Mouse (Mus musculus): ENCODE measurements around the gene Fam173b.
"Not testable (repeated sequence)": the region's sequence is repeated elsewhere in the genome, so short reads cannot be mapped to it uniquely, and the experiment has no call there.

Fam173b gene

DNA sequence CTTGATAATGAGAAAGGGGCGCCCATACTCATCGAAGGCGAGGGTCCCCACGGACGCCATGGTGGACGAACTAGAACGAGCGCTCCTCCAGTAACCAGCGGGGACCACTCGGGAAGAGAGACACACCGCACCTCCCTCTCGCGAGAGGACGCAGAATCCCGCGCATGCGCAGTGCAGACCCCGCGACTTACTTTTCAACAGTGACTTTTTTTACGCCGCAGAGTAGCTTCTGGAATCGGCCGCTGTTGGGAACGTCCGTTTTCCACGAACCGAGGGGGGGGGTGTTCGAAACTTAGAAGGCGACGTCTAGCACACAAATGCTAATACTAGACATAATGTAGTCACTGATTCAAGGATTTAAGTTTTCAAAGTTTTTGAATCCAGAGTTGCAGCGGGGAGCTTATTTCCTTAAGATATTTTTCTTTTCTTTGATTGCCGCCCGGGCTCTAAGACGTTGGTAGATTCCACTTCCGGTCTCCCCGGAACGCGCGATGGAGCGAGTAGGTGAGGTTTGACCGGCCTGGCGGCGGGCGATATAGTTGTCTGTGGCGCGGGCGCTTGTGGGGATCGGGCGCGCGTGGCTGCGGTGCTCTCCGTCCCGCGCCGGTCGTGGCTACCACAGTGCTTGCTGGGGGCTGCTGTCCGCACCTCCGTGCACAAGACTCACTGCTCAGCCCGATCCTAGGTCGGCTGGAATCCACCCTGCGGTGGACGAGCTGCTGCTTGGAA lies at the start of gene Fam173b, which contains the start of gene Cct5:
TSS of gene Fam173b (plus strand) at position 207 of the 729 bp plus-strand sequence.
TSS of gene Cct5 (minus strand) at position 159 of the 729 bp plus-strand sequence.
- peak; percentile 97 to 98 for DNase-seq

DNA sequence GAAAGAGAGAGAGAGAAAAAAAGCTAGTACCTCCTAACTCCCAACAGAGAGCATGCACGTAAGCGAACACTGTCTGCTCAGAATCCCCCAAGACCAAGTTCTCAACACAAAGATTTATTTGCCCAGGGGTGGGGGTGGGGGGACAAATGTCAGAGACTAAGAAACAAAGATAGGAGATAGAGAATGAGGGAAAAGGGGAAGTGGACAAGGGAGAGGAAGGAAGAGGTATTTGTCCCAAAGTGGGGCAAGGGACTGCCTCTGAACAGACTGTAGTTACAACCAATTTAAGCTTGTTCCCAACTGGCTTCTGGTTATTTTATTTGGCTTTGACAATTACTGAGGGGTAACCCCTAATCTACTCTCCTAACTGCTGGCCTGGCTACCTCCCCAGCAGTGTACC lies 46.8 kb upstream of the Fam173b start:
- no peak for DNase-seq

DNA sequence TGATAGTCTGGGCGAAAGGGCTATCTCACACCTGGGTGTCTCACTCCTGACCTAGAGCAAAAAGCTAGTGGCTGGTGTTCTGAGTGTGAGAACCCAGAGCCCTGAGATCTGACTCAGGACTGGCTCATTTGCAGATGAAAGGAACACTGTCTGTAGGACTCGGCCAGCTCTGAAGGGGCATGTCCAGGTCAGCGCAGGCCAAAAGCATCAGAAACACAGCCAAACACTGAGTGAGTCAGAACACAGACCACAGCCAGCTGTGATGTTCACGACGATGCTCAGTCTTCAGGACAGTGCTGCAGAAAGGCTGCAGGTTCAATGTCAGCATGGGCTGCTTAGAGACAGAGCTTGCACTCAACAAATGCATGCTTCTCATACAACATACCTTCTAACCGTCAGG lies 40.3 kb upstream of the Fam173b start:
- no peak for DNase-seq

DNA sequence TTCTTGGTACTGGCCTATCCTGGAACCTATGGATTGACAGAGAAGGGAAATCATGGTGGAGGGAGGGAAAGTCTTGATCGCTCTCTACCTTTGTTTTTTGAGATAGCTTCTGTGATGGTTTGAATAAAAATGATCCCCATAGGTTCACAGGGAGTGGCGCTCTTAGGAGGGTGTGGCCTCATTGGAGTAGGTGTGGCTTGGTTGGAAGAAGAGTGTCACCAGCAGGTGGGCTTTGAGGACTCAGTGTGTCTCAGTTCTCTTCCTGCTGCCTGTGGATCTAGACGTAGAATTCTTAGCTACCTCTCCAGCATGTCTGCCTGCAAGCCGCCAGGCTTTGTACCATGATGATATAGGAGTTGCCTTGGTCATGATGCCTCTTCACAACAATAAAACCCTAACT lies 39.7 kb upstream of the Fam173b start:
- DNase-seq: no peak

DNA sequence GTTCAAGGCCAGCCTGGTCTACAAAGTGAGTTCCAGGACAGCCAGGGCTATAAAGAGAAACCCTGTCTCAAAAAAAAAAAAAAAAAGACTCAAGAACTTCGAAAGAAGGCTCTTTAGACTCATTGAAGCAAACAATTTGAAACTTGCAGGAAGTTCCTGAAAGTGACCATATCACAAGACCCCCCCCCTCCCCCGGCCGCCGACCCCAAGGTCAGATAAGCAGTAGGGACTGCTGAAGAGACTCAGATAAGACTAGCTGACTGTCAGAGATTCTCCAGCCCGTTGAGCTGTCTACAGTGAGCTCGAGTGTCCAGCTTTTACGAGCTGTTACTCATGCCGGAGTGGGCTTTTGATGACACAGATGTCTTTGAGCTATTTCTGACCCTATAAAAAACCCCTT lies 38.8 kb upstream of the Fam173b start:
- DNase-seq: no peak

DNA sequence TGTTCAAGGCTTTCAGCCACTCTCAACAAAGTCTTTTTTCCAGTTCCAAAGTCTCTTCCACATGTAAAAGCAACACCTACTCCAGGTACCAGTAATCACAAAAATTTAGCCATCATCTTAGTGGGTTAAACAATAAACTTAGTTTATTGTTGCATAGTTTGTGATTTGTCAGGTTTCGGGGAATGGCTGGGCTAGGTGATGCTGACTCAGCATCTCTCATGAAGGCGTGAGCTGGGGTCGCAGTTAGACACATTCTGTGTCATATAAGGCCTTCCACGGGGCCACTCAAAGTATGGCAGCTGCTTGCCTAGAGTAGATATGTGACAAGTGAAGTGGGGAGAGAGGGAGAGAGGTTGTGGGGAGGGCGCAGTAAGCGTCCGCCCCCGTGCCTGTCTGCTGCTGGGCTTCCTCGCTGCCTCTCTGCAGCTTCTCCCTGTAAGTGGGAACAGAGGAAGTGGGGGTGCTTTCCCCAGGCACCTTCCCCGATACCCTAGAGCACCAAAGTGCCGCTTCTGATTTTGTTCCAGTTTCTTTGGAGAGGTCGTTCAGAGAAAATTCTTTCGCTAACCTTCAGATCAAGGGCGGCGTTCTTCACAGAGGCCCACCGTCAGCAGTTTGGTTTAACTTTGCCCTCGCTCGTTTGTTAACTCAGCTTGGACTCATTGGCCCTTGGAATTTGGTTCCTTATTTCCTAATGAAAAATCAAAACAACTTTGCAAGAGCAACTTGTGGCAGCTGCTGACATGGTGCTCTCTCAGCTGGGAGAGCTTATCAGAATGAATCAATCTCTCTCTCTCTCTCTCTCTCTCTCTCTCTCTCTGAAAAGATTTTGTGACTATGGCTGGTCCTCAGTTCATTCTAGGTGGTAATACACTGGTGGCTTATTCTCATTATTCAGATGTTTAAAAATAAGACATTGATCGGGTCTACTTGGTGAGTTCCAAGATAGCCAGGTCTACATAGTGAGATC lies 37.8 kb upstream of the Fam173b start:
- DNase-seq: peak; percentile 45 to 67

DNA sequence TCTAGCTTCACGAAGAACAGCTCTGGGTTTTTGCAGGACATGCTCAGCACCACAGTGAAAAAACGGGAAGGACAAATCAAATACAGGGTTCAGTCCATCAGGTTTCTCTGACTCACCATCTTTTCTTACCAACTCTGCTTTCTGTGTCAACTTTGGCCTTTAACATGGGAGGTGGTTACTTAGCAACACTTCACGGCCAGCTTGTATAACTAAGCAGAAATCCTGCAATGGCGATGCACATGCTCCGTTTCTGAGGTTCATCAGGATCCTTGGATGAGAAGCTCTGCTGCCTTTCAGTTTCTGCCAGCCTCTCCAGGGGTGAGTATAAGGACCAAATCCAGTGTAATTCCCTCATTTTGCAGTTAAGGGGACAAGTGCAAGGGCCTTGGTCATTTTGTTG lies 36.5 kb upstream of the Fam173b start, which contains the start of gene Cmbl:
TSS of gene Cmbl (plus strand) at position 206 of the 400 bp plus-strand sequence.
- no peak for DNase-seq

DNA sequence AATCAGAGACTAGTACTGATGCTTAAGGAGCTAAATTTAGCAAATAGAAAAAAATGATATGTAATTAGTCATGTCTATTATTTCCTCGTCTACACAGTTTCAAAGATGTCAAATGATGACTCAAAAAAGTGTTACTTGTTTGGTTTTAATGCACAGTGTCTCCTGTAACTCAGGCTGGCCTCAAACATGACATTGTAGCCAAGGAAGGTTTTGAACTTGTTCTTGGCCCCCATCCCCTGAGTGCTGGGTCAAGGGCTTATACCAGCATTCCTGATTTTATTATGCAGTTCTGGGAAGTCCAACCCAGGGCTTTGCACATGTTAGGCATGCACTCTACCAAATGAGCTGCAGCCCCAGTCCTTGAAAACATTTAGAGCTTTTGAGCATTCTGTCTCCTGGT lies 35.9 kb upstream of the Fam173b start:
- DNase-seq: no peak

DNA sequence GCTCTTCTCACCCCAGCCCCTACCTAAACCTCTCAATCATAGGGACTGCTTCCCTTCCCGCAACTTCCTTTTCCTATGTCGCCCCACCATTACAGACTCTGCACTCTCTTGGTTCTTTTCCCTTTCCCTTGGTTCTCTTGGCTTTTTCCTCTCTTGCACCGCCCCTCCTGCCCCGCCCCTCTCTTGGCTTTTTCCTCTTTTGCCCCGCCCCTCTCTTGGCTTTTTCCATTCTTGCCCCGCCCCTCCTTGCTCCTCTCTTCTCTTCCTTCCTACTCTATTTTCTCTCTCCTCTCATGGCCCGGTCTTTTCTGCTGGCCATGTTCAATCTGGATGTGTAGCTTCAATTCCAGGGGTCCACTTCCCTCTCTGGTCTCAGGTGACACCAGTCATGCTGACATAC lies 34.2 kb upstream of the Fam173b start:
- no peak for DNase-seq

DNA sequence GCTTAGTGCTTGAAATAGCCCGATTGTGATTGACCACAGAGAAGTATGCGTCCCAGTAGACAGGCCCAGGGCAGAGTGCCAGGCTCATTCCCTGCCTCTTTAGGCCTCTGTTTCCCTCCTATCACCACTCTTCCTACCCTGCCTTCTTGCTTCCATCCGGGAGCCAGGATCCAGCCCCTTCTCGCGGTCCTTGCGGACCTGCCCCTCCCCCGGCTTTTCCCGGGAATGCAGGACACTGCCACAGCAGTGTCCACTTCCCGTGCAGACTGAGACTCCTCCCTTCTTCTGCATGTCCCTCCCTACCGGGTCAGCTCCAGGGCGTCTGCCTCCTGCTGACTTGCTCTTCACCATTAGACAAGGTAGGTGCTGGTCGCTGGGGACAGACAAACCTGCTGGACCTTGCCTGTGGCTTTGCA lies 33.1 kb upstream of the Fam173b start:
- peak; percentile 80 to 89 for DNase-seq

DNA sequence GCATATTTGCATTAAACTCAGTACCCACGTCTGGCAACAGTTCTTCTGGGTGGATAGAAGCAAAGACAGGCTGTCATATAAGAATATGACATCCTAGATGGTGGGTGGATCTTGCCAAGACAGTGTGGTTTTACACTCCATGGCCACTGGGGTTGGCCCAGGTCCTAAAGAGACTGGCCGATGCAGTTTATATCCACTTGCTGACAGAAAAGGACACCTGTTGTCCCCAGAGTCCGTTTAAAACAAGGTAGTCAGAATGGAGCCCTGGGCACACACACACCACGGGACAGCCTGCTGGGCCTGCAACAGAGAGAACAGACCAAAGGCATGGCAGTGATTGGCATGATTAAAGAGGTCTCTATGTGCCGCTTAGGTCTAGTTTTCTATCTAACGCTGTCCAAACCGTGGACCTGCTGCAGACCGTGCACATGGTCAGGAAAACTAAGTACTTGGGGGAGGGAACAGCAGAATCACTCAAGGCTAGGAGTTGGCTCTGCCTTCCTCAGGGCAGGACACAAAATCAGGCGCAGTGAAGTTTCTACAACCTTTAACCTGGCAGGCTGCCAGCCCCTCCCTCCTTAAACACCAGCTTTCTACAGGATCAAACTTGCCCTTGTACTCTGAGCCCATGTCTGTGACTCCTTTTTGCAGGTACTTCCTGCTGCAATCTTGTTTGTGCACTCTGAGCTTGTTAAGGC lies 32.2 kb upstream of the Fam173b start:
- peak; percentile 65 to 79 for DNase-seq

DNA sequence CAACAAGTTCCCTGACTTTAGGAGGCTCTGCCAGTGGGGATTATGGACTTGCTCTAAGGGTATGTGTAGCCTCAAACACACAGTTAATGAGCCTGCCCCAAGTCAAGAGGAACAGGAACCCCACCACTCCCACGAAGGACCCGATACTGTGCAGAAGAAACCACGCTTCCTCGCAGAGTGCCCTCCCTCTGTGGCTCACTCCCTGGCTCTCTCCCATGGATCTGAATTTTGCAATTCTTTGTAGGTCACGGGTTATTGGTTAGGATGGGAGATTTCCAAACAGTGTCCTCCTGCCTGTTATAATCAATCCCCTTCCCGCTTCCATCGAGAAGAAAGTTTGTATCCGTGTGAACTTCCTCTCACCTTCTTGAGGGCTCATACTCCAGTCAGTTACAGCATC lies 30.7 kb upstream of the Fam173b start:
- DNase-seq: no peak

DNA sequence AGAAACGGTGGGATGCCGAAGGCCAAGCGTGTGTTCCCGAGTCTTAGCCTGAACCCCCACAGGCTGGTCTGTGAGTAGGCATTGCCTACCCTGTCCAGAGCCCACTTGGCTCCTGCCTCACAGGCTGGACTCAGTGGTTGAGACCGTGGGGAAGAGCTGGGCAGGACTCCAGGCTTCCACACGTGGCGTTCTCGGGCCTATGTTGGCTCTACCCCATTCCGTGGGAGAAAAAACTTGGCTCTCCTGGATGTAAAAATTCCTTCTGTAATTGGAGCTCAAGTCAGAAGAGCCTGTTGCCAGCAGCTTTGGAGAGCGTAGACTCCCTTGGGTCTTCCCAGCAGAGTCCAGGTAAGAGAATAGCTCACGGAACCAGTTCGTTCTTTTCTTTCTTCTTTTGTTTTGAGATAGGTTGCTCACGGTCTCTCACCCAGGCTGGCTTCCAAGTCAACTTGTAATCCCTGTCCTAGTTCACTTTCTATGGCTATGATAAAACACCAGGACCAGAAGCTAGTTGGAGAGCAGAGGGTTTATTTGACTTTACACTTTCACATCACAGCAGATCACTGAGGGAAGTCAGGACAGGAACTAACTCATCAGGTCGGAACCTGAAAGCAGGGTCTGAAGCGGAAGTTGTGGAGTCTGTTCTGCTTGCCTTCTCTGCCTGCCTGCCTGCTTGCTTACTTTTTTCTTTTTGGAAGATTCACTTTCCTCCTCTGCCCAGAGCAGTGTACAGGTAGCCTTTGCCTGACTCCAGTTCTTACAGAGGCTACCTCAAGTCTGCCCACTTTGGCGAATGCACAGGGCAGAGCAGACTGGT lies 29.5 kb upstream of the Fam173b start:
- DNase-seq: no peak

DNA sequence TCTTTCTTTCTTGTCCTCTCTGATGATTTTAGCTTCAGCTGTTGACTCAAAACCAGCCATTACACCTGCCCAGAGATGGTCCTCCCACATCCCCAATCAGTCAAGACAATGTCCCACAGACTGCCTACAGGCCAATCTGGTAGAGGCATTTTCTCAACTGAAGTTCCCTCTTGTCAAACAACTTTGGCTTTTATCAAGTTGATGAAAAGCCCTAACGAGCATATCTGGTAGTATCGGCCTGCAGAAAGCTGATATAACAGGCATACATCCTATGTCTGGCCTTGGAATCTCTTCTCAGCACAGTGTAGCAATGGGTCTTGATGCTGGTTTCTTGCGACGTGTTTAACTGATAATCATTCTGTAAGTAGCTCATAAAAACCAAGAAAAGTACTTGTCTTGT lies 28.4 kb upstream of the Fam173b start:
- DNase-seq: no peak

DNA sequence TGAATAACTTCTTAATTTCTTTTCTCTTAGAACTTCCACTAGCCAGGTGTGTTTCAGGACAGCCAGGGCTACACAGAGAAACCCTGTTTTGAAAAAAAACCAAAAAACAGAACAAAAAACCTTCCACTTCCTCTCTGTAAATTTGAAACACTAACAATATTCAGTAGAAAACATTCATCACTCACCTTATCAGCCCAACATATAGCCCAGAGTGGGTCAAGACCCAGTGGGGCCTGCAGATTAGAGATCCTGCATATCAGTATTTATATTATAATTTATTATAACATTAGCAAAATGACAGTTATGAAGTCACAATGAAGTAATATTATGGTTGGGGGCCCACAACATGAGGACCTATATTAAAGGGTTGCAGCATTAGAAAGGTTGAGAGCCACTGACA lies 28.0 kb upstream of the Fam173b start:
- no peak for DNase-seq

DNA sequence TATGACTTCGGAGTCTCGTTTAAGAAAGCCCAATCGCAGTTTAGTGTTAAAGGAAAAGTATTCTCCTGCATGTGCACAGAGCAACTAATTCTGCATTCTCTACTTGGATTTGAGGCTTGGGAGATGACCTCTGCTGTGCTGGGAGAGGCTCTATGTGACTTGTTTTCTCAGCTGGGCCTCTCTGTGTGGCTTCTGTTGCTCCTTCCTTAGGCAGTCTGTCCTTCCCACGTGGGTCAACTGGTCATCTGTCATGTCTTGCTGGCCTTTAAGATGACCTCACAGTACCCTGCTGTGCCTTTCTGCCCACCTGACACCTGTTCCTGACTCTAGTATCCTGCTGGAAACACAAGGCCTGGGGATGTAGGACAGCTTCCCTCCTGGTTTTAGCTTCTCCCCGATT lies 25.6 kb upstream of the Fam173b start:
- DNase-seq: no peak

DNA sequence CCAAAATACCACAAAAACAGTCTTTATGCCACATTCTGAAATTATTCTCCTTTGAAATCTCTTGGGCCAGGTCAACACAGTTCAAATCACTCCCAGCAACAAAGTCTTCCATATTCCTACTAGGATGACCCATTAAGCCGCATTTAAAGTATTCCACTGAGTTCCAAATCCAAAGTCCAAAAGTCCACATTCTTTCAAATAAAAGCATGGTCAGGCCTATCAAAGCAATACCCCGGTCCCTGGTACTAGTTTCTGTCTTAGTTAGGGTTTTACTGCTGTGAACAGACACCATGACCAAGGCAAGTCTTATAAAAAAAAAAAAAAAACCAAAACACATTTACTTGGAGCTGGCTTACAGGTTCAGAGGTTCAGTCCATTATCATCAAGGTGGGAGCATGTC lies 20.6 kb upstream of the Fam173b start:
- not testable (repeated sequence) for DNase-seq

DNA sequence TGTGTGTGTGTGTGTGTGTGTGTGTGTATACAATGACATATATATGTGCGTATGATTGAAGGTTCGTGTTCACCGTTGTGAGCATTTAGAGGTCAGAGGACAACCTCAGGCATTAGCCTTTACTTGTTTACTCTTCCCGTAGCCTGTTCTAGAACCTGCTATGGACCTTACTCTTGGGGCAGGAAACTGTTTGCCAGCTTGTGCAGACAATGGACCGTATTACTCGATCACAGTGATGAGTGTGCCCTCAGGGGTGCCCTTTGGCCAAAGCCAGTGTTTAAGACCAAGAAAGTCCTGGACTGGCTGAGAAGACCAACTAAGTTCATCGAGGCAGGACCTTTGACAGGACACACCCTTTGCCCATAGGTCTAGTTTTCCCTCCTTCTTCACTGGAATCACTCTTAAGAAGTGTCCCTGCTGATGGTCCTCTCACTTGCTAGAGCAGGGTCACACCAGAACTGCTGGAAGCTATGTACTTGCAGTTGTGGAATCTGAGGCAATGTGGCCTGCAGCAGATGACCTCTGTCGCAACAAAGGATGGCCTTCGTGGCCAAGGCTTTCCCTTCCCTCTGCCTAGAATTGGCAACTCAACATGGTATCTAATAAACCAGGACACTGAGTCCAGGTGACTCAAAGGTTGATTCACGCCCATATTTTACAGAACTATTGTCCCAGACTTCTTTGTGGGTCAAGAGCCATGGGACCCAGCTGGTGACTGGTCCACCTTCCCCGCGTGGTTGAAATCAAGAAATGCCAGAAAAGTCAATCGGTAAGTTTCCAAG lies 18.2 kb upstream of the Fam173b start:
- DNase-seq: no peak

DNA sequence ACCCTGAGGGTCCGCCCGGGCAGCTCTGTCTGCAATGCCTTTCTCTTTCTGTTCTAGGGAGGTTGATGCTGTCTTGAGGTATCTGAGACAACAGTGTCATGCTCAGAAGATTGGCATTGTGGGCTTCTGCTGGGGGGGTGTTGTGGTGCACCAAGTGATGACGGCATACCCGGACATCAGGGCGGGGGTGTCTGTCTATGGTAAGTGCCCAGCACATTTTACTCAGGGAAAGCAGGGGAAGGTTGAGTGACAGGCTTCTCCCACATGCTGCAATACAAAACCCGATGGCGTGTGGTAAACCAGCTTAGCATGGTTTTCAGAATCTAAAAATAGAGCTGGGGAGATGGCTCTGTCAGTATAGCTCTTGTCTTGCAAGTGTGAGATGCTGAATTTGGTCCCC lies 16.4 kb upstream of the Fam173b start:
- no peak for DNase-seq

DNA sequence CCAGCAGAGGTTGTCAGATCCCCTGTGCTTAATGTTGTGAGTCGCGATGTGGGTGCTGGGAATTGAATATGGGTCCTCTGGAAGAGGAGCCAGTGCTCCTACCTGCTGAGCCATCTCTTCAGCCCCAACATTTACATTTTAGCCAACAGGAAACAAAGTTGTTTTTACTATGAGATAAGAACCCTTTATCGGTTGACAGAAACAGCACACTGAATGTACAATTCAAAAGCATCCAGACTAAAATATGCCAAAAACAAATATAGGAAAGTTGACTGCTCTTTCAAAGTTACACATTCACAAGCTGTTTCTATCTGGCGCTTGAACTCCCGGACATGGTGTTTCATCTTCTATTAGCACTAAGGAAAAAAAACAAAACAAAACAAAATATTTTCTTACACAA lies 15.6 kb upstream of the Fam173b start:
- DNase-seq: no peak

DNA sequence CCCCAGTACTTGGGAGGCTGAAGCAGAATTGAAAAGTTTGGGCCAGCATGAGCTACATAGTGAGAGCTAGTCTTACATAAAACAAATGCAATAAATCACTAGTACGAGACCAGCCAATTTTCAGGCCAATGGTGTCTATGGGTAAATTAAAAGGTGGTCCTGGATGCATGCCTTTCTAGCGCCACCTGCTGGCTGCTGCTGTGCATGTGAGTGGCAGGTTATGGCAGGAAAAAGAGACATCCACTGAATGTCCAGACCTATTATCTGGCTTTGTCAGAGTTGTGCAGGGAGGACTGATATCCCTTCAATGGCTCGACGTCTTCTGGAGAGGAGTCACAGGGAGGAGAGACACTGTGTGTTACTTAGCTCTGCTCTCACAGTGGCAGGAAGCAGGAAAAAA lies 15.1 kb upstream of the Fam173b start:
- peak; percentile 94 for DNase-seq

Measured in kidney, postnatal 4 days (tissue).